Mouse (Mus musculus) forebrain, embryonic 15.5 days (tissue): ENCODE data around the gene Serpina3c. TPM values are rescaled to one million over a fixed set of nuclear protein-coding genes. Genes with fewer than 3 reads are reported as not detected.

Source experiments
- ATAC-seq: fragments of 200-750 bp; cut with Nextera tagmentation; replicated peaks from 2 replicates; pipeline ENCODE4 v1.8.0; 2017; ENCODE audit warnings: mild to moderate bottlenecking, moderate TSS enrichment, moderate library complexity
- H3K27ac ChIP-seq: fragments of 300-500 bp; sonication (generic); replicated peaks from 2 replicates; pipeline ENCODE4 v1.5.1; 2015; ENCODE audit warnings: mild to moderate bottlenecking, inconsistent platforms
- H3K27me3 ChIP-seq: fragments of 300-500 bp; sonication (generic); 2 replicates; pipeline ENCODE4 v1.6.1; 2015; ENCODE audit warnings: inconsistent platforms
- H3K36me3 ChIP-seq: fragments of 300-500 bp; sonication (generic); 2 replicates; pipeline ENCODE4 v1.6.1; 2015; ENCODE audit warnings: mild to moderate bottlenecking, inconsistent platforms
- H3K4me1 ChIP-seq: fragments of 300-500 bp; sonication (generic); 2 replicates; pipeline ENCODE4 v1.6.1; 2015; ENCODE audit warnings: inconsistent platforms
- H3K4me2 ChIP-seq: fragments of 300-500 bp; sonication (generic); replicated peaks from 2 replicates; pipeline ENCODE4 v1.6.1; 2015; ENCODE audit warnings: mild to moderate bottlenecking, inconsistent platforms
- H3K4me3 ChIP-seq: fragments of 300-500 bp; sonication (generic); 2 replicates; pipeline ENCODE4 v1.5.1; 2015; ENCODE audit warnings: mild to moderate bottlenecking, inconsistent platforms
- H3K9ac ChIP-seq: fragments of 300-500 bp; sonication (generic); replicated peaks from 2 replicates; pipeline ENCODE4 v1.6.1; 2015; ENCODE audit warnings: mild to moderate bottlenecking, inconsistent platforms
- H3K9me3 ChIP-seq: fragments of 300-500 bp; sonication (generic); 2 replicates; pipeline ENCODE4 v1.6.1; 2016; ENCODE audit warnings: inconsistent platforms
- WGBS: fragments of 180-500 bp; shearing (Covaris S2); methylation state at CpG from one replicate; pipeline ENCODE4 v1.1.7; 2015; ENCODE audit warnings: mixed read lengths; 5-methylcytosine and 5-hydroxymethylcytosine counted together
- polyA plus RNA-seq: library from polyadenylated mRNA; unstranded; fragments of >200 nt; fragmentation: Nextera tagmentation; extraction: Ambion mirVana; gene quantifications from 2 replicates; pipeline ENCODE4 v1.2.1, GENCODE M21; 2015

Gene Serpina3c
- not detected in 2 replicates for polyA plus RNA-seq

DNA sequence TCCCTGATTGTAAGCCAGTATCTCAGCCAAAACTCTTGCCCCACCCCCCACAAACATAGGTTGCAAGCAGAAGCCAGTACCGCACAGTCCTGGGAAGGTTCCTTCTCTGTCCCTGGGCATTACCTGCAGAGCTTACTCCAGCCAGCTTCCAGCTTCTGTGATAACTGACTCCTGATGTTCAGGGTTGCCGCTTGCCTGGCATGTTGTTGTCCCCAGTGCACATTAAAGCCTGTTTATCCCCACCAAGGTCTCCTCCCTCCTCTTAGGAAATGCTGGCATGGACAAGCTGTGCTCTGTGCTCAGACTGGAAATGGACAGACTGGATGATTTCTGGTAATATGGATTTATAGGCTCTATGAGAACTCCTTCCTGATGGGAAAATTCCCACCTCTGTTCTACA, at the start of gene Serpina3c:
TSS of gene Serpina3c (minus strand) at position 215 of the 400 bp plus-strand sequence.
- Histone ChIP-seq H3K27ac (no peak within 1 kb of the TSS), H3K27me3 (no peaks in the 10 kb centered on the region), H3K4me3 (no peak within 1 kb of the TSS), H3K4me1 (no peaks in the 10 kb centered on the region), H3K9ac (no peak within 1 kb of the TSS), H3K9me3 (no peaks in the 10 kb centered on the region), H3K4me2 (no peak within 1 kb of the TSS), H3K36me3 (no peaks in the 10 kb centered on the region)
- WGBS, result 94% methylated on average over 2 of the region's 2 CpGs
- ATAC-seq, result no peak

DNA sequence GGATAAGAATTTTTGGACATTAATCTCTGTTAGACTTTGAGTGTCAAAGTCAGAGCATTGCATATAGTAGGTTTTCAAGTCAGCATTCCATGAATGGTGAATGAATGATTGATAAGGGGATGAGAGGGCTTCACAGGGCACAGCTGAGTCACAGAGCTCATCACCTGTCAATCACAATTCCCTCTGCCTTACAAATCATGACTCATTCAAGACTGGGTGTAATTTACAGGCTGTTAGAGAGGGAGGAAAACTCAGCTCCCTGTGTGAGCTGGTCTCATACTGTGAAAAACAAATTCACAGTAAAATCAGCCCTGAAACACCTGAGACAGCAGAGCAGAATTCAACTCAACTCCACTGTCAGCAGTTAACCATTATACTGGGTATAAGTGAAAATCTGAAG, 37.2 kb upstream of the Serpina3c start:
- H3K27ac ChIP-seq, result no peak overlapping the region
- no peak overlapping the region for H3K4me2 ChIP-seq
- no peaks in the 10 kb centered on the region for H3K27me3 ChIP-seq
- no peak overlapping the region for H3K4me3 ChIP-seq
- H3K4me1 ChIP-seq, result no peaks in the 10 kb centered on the region
- no peaks in the 10 kb centered on the region for H3K36me3 ChIP-seq
- no peak for ATAC-seq
- no peak overlapping the region for H3K9ac ChIP-seq
- H3K9me3 ChIP-seq, result no peaks in the 10 kb centered on the region

DNA sequence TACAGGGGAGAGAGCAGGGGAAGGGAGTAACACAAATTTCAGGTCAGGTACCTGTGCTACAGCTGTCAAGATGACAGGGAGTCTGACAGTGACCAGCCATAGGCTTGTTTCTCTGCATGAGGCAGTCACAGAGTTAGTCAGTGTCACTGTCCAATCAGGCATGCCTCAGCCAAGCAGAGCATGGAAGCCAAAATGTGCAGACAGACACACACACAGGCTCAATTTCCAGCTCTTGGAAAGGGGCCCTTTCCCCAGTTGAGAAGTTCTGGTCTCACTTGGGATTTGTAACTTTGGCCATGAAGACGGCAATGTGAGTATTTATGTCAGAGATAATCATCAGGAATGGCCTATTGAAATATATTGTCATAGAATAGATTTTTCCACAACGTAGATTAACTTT, 35.6 kb upstream of the Serpina3c start:
- WGBS, result 83% methylated on average over 2 of the region's 2 CpGs
- Histone ChIP-seq H3K4me2 (no peak overlapping the region), H3K27me3 (no peaks in the 10 kb centered on the region), H3K9ac (no peak overlapping the region), H3K36me3 (no peaks in the 10 kb centered on the region), H3K9me3 (no peaks in the 10 kb centered on the region), H3K4me3 (no peak overlapping the region), H3K4me1 (no peaks in the 10 kb centered on the region), H3K27ac (no peak overlapping the region)
- ATAC-seq, result no peak

DNA sequence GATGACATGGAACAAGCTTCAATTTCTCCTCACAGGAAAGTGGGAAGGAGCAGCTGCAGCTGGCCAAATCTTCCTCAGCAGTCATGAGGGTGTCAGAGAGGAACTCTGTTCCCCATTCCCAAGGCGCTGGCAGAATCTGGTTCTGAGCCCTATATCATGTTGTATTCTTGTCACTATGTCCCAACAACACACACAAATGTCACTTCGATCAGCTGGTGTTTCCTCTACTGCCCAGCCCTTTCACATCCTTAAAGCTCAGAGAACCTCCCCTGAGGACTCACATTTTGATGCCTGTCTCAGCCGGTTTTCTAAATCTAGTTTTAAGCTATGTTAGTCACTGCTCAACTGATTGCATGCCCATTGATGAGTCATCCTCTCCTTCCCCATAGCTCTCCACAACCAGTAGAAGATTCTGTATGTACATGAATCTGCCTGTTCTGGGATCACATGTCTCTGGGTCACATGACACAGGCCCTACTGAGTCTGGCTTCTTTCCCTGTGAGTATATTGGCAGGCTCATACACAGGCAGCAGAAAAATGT, 32.4 kb upstream of the Serpina3c start:
- no peaks in the 10 kb centered on the region for H3K36me3 ChIP-seq
- H3K4me2 ChIP-seq, result no peak overlapping the region
- H3K9ac ChIP-seq, result no peak overlapping the region
- H3K27me3 ChIP-seq, result no peaks in the 10 kb centered on the region
- no peak for ATAC-seq
- no peaks in the 10 kb centered on the region for H3K4me1 ChIP-seq
- 90% methylated on average over 3 of the region's 3 CpGs for WGBS
- no peaks in the 10 kb centered on the region for H3K9me3 ChIP-seq
- H3K4me3 ChIP-seq, result no peak overlapping the region
- H3K27ac ChIP-seq, result no peak overlapping the region

DNA sequence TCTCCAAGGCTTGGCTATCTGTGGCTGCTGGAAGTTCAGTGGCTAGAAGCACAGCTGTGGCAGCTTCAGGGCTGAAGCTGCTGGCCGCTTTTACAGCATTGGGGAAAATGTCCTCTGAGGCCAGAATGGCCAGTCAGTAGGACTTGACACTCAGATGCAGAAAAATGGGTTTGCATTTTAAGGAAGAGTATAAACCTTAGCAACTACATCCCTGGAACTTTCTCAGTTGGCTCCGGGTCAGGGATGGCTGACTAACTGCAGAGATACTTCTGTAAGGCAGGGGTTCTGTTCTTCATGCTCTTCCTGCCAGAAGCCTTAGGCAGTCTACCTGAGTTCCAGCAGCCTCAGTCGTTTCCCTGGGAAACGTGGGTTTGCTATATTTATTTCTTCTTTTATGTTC, 31.4 kb upstream of the Serpina3c start:
- Histone ChIP-seq H3K27ac (no peak overlapping the region), H3K4me1 (no peaks in the 10 kb centered on the region), H3K9ac (no peak overlapping the region), H3K36me3 (no peaks in the 10 kb centered on the region), H3K4me2 (no peak overlapping the region), H3K27me3 (no peaks in the 10 kb centered on the region), H3K9me3 (no peaks in the 10 kb centered on the region), H3K4me3 (no peak overlapping the region)
- WGBS, result 81% methylated on average over 4 of the region's 4 CpGs
- ATAC-seq, result no peak

DNA sequence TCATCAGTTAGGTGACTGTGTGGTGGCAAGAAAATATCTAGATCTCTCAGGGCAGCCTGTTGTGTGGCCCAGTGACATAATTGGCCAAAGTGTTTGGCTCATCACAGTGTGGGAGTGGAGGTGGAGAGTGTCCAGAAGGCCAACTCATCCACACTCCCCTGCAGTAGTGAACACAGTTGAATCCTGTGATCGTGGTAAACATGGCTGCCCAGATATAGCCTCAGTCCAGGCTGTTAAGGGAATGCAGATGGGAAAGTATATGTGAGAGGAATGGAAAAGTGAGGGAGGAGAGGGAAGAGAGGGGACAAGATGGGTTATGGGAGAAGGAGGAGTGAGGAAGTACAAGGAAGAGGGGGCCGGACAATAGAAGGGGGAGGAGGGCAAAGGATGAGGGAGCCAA, 25.3 kb upstream of the Serpina3c start:
- Histone ChIP-seq H3K27ac (no peak overlapping the region), H3K4me1 (no peaks in the 10 kb centered on the region), H3K9me3 (no peaks in the 10 kb centered on the region), H3K9ac (no peak overlapping the region), H3K4me2 (no peak overlapping the region), H3K27me3 (no peaks in the 10 kb centered on the region), H3K4me3 (no peak overlapping the region), H3K36me3 (no peaks in the 10 kb centered on the region)
- 92% methylated on average over 2 of the region's 2 CpGs for WGBS
- no peak for ATAC-seq

DNA sequence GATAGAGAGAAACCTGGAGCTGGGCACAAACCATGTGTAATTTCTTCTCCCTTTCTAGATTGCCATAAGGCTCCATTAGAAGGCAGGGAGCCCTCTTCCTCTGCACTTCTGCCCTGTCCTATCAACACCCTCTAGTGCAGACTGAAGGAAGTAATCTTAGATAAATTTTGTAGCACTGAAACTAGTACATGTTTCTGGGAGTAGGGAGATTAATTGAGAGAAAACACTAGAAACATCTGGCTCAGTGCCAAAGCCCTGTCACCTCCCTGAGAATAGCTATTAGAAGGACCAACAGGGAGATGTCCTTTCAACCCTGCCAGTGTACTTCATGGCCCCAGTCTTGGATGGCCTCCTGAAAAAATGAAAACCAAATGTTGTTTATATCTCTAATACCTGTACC, 24.9 kb upstream of the Serpina3c start:
- Histone ChIP-seq H3K27me3 (no peaks in the 10 kb centered on the region), H3K9ac (no peak overlapping the region), H3K4me3 (no peak overlapping the region), H3K4me1 (no peaks in the 10 kb centered on the region), H3K27ac (no peak overlapping the region), H3K4me2 (no peak overlapping the region), H3K36me3 (no peaks in the 10 kb centered on the region), H3K9me3 (no peaks in the 10 kb centered on the region)
- no peak for ATAC-seq

DNA sequence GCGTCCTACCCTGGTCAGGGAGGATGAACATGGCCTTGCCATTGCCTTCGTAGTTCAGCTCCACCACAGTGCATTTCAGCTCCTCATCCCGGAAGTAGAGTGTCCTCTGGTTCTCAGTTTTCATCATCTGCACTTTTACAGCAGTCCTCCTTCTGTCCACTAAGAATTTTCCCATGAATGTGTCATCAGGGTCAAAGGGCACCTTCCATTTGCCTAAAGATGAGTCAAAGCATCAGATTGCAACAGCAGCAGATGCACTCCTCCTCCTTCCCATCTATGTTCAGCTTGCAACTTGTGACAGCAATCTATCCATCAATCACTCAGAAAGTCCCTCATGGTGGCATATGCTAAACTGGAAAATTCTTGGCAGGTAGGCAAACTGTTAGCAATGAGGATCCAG, 22.0 kb upstream of the Serpina3c start:
- no peak for ATAC-seq
- WGBS, result 80% methylated on average over 3 of the region's 3 CpGs

DNA sequence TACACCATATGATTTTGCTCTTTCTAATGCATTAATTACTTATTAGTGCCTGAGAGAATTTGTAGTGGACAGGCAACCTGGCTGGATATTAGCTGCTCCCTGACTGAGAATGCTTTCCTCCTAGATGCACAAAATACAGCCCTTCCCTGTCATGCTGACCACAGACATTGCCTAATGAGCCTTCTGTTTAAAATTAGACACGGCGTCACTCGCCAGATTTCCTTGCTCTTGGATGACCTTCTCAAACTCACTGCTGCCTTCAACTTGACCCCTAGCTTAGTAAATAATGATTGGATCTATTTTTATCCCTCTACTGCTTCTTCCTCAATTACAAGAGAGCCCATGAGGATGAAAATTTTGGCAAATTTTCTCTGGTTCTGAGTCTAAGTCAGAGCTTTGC, 21.1 kb upstream of the Serpina3c start:
- no peak for ATAC-seq
- 91% methylated on average over 3 of the region's 3 CpGs for WGBS

More for the DNA sequence above, 22.0 kb upstream of the Serpina3c start:
- H3K9ac ChIP-seq, result no peak overlapping the region
- no peaks in the 10 kb centered on the region for H3K36me3 ChIP-seq
- no peak overlapping the region for H3K27ac ChIP-seq
- H3K4me2 ChIP-seq, result no peak overlapping the region
- no peaks in the 10 kb centered on the region for H3K9me3 ChIP-seq
- no peaks in the 10 kb centered on the region for H3K4me1 ChIP-seq
- no peaks in the 10 kb centered on the region for H3K27me3 ChIP-seq
- H3K4me3 ChIP-seq, result no peak overlapping the region

DNA sequence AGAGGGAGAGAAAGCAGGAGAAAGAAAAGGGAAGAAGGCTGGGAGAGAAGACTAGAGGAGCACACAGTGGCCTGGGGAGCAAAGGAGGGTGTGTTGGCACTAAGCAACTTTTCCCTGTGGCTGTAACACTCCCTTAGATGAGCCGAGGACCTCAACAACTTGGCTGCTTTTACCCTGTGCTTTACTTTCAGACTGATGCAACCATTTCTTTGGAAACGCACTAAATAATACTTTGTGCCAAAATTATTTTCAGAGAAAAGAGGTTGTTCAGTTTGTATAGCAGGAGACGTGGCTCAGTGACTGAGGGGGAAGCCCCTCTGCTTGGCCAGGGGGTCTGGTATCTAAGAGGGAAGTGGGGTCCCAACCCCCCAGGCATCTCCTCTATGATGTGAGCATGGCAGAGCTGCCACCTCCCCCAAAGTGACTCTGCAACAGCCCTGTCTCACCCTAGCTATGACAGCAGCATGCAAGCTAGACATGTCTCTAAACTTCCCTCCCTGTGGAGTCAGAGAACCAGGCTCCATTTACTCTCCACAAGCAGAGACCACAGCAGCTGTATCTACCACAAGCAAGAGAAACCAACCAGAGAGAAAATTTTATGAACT, 527 bp downstream of the Serpina3c start:
- ATAC-seq, result no peak
- no peaks in the 10 kb centered on the region for H3K27me3 ChIP-seq
- H3K27ac ChIP-seq, result no peak overlapping the region
- no peak overlapping the region for H3K4me2 ChIP-seq
- H3K4me3 ChIP-seq, result no peak overlapping the region
- no peak overlapping the region for H3K9ac ChIP-seq
- no peaks in the 10 kb centered on the region for H3K4me1 ChIP-seq
- 76% methylated on average over 3 of the region's 3 CpGs for WGBS
- no peaks in the 10 kb centered on the region for H3K9me3 ChIP-seq
- no peaks in the 10 kb centered on the region for H3K36me3 ChIP-seq

More for the DNA sequence above, 21.1 kb upstream of the Serpina3c start:
- no peaks in the 10 kb centered on the region for H3K4me1 ChIP-seq
- no peak overlapping the region for H3K27ac ChIP-seq
- H3K4me2 ChIP-seq, result no peak overlapping the region
- H3K36me3 ChIP-seq, result no peaks in the 10 kb centered on the region
- H3K4me3 ChIP-seq, result no peak overlapping the region
- H3K9me3 ChIP-seq, result no peaks in the 10 kb centered on the region
- H3K9ac ChIP-seq, result no peak overlapping the region
- no peaks in the 10 kb centered on the region for H3K27me3 ChIP-seq

DNA sequence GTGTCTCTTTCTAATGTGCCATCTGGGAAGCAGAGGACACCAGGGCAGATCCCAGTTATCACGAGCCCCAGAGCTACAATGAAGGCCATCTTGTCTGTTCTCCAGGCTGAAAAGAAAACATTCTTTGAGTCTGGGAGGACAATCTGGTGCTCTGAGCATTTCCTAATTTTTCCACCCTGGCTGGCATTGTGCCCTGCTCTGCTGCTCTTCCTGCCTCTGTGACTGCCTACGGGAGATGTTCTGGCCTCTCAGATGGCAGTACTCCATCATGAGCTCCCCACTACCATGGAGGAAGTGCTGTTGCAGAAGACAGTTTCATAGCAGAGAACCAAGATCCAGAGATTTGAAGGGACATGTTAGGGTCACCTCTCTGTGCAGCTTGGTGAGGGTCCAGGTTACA, 1.7 kb downstream of the Serpina3c start:
- Histone ChIP-seq H3K36me3 (no peaks in the 10 kb centered on the region), H3K4me3 (no peak overlapping the region), H3K27me3 (no peaks in the 10 kb centered on the region), H3K4me2 (no peak overlapping the region), H3K4me1 (no peaks in the 10 kb centered on the region), H3K27ac (no peak overlapping the region), H3K9me3 (no peaks in the 10 kb centered on the region), H3K9ac (no peak overlapping the region)
- no peak for ATAC-seq
- 83% methylated on average over 2 of the region's 2 CpGs for WGBS

DNA sequence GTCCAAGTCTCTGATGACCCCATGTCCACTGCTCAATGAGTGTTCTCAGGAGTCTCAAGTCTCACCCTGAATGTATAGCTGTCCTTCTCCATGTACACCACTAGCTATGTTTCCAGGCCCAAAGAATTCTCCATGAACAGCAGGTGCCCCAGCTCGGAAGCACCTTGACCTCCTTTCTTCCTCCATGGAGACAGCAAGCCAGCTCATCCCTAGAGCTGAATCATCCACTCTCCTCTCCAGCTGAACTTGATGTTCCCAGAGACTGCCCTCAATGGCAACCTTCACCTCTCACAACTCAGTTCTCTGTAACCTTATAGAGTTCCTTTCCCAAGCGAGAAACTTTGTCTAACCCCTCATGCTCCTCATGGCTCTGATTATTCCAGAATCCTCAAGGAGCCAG, 8.1 kb downstream of the Serpina3c start:
- ATAC-seq, result no peak
- no peaks in the 10 kb centered on the region for H3K4me1 ChIP-seq
- no peaks in the 10 kb centered on the region for H3K36me3 ChIP-seq
- no peak overlapping the region for H3K4me2 ChIP-seq
- no peak overlapping the region for H3K4me3 ChIP-seq
- 88% methylated on average over 2 of the region's 2 CpGs for WGBS
- no peak overlapping the region for H3K9ac ChIP-seq
- no peaks in the 10 kb centered on the region for H3K9me3 ChIP-seq
- no peaks in the 10 kb centered on the region for H3K27me3 ChIP-seq
- H3K27ac ChIP-seq, result no peak overlapping the region

DNA sequence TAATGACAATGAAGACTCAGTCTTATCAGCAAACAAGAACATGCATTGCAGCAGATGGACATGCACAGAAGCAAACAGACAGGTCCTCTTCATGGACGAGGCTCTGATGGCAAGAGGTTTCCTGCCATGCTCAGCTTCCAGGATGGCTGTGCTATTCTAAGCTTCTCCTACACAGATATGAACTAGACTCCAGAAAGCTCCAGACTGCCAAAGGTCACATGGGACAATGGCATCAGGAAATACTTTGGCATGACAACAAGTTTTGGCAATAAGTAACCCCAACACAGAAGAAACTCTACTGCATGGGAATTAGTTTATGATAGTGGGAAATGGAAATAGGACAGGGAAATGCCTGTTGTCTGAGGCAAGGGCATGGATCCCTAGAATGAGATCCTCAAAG, 10.4 kb downstream of the Serpina3c start:
- H3K4me2 ChIP-seq, result no peak overlapping the region
- 89% methylated on average over 1 of the region's 1 CpGs for WGBS
- no peaks in the 10 kb centered on the region for H3K36me3 ChIP-seq

More for the DNA sequence above, 10.4 kb downstream of the Serpina3c start:
- Histone ChIP-seq H3K4me3 (no peak overlapping the region), H3K27ac (no peak overlapping the region), H3K9me3 (no peaks in the 10 kb centered on the region), H3K4me1 (no peaks in the 10 kb centered on the region), H3K27me3 (no peaks in the 10 kb centered on the region), H3K9ac (no peak overlapping the region)
- no peak for ATAC-seq
